Mouse (Mus musculus) erythroid progenitor cell, adult 5-6 weeks (primary cell): ENCODE results near the gene Pcbp3. TPM values are rescaled to one million over a fixed set of nuclear protein-coding genes. Genes with fewer than 3 reads are reported as not detected.

Source experiments
- ATAC-seq: replicated peaks from 2 replicates; pipeline ENCODE4 v1.8.0; 2016; ENCODE audit warnings: moderate number of reproducible peaks, mild to moderate bottlenecking, moderate TSS enrichment, inconsistent platforms; ENCODE audit not compliant: poor library complexity, low FRiP score, severe bottlenecking
- total RNA-seq, 2 experiments: library from RNA; stranded (forward) in 1 of 2; stranded (reverse) in 1 of 2; fragments of 150-400 nt in 1 of 2; fragments of 186-747, 209-891 nt in 1 of 2; gene quantifications; 2 replicates each; pipeline versions ENCODE4 v1.2.3 to v1.2.4; 2015 to 2017; ENCODE audit warnings: low replicate concordance in 2 of 2

Pcbp3 gene
- total RNA-seq, 2 experiments from 2014 or later: 2.9 TPM; not detected in 1

DNA sequence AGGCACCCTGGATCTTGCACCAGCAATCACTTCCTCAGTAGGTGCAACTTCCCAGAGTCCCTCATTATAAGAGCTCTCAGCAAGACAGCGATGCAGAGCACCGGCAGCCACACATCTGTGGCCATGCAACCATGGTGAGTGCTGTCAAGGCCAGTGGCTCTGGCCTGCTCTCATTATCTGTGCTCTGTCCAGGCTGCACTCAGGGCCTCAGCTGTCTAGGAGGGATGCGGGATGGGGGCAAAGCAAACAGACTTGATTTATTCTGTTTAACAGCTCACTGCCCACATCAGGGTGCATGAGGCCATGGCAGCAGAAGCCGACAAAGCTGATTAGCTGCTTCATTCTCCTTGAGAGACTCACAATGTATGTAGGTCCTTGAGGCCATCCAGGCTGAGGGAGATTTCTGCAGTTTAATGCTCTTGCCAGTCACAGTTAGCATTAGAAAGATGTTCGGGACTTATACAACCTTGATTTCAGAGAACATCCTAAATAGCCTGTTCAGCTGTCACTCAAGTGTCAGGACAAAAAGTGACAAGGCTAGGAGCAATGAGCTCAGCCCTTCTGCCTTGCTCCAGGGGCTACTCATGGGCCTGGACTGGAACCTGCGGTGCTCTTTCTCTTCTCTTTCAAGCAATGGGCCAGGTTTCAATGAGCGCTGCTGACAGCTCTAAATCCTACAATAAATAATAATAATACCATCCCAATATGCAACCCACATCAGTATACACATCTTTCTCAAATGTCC is 151.6 kb downstream of the Pcbp3 start:
- no peak for ATAC-seq

DNA sequence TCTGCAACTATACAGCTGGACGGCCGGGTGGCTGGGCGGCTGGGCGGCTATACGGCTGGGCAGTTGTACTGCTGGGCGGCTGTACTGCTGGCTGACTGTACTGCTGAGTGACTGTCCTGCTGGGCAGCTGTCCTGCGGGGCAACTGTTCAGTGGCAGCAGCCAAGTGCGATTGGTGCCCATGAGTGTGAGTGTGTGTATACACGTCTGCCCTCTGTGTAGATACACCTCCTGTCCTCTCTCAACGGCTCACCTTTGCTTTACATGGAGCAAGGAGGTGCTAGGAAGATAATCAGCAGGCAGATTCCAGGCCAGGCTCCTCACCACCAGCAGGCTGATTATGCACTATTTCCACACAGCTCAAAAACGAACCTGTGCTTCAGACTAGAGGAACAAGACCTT is 152.2 kb downstream of the Pcbp3 start:
- ATAC-seq: no peak

DNA sequence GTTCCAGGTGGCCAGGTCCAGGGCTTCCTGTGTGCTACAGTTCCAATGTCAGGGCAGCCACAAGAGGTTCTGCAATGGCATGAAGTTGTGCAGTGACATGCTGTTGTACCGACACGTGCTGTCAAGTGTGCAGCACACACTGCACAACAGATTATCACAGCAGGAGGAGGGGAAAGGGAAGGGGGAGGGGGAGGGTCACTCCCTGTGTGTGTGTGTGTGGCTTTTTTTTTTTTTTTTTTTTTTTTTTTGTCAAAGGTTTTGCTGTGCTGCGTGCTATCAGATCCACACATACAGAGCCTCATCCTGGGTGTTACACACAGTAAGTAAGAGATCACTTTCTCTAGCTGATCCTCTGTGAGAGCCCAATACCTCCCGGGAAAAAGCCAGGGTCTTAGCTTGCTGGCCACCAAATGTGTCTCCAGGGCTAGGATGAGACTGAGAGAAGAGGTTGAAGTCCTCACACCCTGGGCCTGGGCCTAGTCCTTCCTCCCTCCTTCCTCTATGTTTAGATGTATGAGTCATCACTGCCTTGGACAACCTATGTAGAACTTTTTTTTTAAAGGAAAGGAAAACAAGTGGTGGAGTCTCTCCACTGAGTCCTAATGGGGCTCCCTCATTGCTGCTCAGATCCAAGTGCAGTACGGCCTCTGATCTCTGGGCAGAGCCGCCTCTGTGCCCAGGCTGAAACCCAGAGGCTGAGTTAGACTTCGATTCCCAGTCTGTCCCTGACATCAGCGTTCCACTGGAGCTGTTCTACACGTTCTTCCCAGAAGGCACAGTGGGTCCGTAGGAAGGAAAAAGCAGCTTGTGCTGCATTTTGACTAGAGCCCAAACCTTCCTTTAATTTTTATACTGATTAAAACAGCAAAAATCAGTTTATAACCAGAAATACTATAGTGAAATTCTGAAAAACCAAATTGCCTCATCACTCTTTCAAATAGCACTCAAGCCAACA is 153.0 kb downstream of the Pcbp3 start:
- ATAC-seq: no peak

DNA sequence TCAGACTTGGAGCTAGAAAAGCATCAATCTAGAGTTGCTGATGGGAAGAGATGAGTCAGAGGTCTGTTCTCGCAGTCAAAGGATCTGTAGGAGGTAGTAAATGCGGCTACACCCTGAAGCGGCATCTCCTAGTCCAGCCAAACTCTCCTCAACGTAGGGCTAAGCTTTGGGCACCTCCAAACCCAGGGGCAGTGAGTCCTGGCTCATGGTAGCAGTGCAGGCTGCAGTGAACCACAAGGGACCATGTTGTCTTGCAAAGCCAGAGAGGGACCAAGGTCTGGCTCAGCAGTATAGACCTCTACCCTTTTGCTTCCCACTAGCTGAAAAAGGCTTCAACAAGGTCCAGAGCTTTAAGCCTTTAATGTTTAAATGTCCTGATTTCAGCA is 159.2 kb downstream of the Pcbp3 start:
- ATAC-seq: no peak

DNA sequence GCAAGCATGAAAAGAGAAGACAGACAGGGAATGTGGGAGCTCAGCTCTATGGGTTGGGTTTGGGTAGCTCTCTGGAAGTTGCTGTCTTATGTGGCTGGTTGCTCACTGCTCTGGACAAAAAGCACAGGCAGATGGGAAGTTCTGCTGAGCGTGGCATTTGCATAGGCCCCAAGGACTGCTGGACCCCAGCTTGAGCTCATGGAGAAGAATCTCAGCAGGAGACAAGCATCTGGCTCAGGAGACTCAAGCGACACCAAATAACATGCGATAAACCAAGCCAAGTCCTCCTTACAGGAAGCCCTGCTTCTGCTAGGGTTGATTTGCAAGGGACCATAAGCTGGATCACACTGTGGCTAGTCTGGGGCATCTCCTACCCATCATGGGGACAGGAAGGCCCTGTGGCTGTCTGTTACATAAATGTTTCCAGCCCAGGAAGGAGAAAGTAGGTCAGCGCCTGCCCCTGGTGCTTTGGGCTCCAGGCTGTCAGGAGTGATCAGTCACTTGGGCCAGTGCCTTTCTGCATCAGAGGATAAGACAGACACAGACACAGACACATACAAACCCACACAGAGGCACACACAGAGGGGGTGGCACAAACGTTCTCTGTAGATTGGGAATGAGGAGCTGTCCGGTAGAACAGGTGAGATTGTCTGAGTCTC is 159.7 kb downstream of the Pcbp3 start:
- ATAC-seq: no peak

DNA sequence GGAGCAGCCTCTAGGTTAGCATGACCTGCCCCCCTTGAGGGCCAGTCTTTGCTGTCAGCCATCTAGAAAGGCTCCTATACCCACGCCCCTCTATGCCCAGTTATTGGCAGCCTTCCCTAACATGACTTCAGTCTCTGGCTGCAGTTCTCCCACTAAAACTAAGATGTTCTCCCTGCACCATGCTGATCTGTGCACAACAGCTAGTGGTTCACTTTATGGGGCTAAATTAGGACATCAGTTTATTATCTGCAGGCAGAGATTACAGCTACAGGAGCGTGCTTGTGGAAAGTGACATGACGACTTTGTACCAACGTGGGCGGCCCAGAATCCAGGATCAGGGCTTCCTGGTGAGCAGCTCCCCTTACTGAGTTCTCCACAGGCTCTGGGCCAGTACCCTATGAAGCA is 160.4 kb downstream of the Pcbp3 start:
- ATAC-seq: no peak

DNA sequence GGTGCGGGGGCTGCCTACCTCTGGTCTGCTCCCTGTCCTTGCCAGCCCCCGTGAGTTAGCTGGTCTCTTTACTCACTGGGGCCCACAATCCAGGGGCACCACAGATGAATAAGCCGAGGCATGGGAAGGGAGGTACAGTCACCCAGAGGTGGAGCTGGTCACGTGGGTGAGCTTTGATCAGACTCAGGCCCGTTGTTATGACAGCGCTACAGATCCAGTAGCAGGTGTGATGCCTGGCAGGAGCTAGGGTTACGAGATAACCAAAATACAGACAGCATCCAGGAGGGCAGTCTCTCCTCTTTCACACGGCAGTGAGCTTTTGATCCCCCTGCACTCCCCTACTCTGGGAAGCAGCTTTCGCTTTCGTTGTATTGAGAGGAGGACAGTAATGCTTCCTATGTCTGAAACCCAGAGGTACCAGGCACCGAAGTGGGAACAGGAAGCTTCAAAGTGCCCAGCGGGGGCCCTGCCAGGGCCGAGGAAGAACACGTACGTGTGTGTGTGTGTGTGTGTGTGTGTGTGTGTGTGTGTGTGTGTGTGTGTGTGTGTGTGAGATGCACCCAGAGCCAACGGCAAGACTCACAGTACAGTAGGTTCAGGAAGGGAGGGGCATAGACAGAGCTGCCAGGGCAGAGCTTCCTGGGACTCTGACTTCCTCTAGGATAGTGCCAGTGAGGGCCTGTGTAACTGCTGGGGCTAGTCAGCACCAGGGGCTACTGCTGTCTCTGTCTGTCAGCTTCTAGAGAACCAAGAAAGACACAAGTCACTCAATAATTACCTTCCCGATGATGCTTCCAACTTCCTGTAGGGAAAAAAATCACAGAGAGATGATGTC is 162.7 kb downstream of the Pcbp3 start:
- no peak for ATAC-seq

DNA sequence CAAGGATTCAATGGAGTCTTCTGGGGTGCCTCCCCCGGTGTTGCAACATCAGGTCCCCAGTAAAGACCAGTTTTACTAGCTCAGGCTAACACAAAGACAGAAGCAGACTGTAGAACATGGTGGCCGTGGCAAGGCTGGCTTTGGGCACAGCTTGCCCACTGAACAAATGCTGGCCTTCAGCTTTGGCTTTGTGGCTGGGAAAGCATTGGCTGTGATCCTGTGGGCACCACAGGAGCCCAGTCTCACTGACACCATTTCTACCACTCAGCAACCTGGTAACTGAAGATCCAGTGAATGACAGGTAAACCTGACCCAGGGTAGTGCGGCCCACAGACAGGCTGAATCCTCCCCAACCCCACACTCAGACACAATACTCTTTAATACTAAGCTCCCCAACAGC is 167.6 kb downstream of the Pcbp3 start:
- ATAC-seq: no peak

DNA sequence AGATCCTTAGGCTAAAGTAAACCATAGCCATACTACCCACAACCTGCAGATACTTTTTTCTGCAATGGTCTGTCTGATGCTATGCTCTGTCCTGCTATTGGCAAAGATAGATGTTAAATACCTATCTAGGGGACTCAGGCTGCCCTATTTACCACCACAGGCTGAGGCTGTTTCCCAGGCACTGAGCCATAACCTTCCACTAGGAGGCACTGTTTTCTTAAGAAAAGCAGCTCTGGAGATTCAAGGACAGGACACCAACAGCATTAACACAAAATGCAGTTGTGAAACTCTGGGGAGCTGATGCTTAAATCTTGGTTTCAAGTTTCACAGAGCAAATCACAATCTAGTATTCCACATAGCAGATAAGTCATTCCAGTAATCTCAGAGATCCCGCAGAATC is 170.2 kb downstream of the Pcbp3 start:
- no peak for ATAC-seq

DNA sequence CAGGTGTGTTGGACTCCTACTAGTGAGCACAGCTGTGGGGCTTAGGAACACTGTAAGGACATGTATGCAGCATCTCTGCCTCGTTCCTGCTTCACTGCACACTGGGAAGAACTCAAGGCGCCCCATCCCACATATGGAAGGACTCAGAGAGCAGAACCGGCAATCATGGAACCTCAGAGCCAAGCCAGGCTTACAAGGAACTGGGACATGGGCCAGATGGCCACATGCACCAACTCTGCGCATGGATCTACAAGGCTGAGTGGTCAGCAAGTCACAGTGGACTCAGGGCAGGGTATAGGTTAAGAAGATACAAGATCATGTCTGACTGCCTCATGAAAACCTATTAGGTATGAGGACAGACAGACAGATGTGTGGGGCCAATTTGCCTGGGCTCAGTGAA is 171.8 kb downstream of the Pcbp3 start:
- ATAC-seq: no peak

DNA sequence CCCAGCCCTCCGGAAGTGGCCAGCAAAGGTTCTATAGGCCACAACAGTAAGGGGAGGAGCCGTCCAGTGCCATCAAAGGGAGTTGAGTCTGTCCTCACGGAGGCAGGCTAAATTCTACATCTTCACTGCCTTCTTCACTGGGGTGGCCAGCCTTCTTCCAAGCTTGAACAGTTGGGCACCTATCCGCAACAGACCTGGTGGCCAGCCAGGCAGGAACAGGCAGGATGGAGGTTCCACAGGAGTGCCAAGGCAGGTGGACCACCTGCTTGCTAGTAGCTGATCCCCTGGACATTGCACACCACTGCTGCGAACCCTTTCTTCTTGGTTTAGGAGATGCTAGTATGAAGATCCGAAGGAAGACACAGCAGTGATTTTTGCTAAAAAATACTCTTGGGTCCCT is 176.4 kb downstream of the Pcbp3 start:
- ATAC-seq: no peak

DNA sequence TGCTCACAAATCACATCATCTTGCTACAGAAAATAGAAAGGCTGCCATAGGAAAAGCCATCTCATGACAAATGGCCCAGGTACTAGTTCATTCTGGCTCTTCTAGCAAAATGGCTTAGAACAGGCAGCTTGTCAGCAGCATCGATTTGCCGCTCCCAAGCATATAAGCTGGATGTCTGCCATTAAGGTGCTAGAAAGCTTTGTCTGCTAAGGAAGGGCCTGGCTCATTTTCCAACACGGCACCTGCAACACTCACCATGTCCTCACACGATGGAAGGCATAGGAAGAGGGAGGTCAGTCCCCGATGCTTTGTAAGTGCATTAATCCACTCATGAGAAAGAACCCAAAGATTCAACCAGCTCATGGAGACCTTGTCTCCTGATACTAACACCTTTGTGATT is 182.5 kb downstream of the Pcbp3 start:
- no peak for ATAC-seq

DNA sequence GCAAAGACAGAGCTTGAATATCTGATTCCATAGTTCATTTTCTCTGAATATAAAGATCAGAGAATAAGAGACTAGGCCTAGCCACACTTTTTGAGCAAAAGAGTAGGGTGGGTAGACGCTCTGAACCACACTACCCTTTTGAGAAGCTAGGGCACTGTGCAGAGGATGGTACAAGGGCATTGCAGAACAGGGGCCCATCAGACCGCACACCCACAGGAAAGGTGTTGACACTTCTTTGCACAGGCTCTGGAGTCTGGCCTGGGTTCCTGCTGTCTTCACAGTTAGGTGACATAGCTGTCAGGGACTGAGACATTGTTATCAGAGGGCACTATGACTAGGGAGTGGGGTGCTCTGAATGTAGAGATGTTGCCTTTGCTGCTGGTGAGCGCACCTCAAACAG is 190.1 kb downstream of the Pcbp3 start:
- ATAC-seq: no peak

DNA sequence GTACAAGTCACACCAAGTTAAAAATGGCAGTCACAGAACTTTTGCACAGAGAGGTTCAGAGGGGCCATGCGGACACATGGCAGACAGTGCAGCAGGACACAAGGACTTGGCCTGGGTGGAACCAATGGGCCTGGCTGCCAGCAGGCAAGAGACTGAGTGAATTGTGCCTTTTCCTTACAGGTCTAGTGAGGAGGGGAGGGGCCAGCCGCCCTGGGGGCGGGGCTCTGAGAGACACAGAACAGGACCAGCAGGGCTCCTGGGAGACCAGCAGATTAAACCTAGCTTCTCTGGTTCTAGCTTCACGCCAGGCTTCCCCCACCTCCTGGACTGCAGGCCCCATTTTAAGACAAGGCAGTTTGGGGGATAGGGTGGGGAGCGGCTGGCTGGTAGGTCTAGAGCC is 190.6 kb downstream of the Pcbp3 start:
- ATAC-seq: no peak

DNA sequence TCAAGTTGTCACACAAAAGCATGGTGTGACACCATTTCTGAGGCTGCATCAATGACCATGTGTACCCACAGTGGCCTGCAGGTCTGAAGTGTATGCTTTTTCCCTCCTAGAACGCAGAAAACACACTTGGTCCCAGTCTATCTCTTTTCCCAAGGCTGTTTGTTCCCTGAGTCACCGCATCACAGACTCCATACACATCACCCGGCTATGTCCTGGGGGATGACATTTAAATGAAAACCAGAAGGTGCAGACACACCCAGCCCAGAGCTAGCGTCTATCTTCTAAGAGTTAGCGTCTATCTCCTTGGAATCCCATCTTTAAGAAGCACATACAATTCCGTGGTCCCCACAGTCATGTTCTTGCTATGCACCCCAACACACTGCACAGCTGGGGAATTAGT is 192.1 kb downstream of the Pcbp3 start:
- ATAC-seq: no peak

DNA sequence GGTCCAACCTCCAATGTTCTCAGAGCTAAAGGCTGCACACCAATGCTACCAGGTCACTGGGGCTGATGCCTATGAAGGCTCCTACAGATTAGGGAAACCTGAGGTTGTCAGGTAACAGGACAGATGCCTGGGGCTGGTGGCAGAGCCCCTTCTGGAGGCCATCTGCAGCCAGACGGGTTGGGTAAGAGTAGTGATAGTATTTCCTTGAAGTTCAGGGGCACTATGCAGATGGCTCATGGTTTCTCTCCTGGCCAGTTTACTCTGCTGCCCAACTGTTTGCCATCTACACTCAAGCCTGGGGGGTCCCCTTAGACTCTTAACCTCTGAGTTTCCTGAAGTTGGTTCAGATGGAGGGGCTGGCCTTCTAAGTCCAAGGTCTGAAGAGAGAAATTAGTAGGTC is 195.5 kb downstream of the Pcbp3 start:
- no peak for ATAC-seq

DNA sequence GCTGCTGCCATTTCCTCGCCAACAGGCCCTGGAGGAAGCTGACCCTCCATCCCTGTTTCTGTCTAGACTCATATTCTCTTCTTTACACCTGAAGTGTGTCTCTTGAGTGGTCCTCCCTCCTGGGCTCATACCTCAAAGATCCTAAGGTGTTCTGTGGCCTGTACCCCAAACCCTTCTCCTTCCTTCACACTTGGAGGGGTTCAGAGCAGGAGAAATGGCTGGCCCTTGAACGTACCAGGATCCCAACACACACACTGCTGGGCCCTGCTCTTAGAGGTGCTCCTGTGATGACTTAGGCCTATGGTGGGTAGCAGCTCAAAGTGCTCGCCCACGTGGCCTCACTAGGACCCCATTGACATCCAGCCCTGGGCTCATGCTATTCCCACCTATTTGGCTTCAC is 196.8 kb downstream of the Pcbp3 start:
- no peak for ATAC-seq

DNA sequence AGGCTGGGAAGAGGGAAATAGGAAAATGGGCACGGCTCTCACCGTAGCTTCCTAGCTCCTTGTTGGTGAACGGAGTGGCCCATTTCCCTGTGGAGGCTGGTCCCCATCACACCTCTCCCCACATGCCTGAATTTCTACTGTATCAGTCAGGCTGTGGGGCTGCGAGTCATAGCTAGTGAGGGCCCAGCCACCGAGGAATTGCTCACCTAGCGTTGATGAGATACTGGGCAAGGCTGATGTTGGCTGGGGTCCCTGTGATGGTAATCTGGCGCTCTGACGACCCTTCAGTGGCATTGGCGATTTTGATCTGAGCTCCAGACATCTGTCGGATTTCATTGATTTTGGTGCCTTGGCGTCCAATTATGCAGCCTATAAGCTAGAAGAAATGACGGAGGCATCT is 198.7 kb downstream of the Pcbp3 start:
- ATAC-seq: no peak

DNA sequence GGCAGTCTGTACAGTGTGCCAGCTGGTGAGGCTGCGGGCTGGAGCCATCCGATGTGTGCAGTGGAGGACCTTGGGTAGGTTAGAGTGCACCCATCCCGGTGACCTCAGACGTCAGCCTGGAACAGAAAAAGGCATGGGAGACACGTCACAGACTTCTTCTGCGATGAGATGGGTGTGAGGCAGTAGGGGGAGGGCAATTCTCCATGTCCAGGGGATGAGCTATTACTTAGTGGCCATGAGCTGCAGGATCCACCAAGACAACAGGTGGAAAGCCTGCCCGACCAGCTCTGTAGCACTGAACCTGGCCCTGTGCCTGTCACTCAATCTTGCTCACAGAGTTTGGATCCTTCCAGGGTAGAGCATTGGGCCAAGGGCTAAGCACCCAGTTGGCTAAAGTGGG is 199.3 kb downstream of the Pcbp3 start:
- ATAC-seq: no peak

DNA sequence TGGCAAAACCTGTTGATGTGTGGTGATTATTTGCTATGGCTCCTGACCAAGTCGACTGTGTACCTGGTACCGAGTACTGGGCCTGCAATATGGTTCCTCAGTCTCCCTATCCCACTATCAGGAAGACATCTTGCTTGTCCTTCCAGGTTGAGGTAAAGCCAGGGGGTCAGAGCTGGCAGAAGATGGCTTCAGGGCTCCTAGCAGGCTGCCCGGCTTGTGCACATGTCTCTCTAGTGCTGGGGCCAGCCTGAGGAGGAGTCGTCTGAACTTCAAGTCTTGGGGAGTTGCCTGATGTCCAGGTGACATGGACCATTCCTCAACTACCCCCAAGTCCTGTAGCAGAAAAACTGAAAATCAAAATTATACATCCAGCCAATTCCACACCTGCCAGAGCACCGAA is 201.8 kb downstream of the Pcbp3 start:
- no peak for ATAC-seq
